Mouse (Mus musculus): ENCODE measurements around the gene Cds2.
"Not testable (repeated sequence)": the region's sequence is repeated elsewhere in the genome, so short reads cannot be mapped to it uniquely, and the experiment has no call there.

Gene Cds2

DNA sequence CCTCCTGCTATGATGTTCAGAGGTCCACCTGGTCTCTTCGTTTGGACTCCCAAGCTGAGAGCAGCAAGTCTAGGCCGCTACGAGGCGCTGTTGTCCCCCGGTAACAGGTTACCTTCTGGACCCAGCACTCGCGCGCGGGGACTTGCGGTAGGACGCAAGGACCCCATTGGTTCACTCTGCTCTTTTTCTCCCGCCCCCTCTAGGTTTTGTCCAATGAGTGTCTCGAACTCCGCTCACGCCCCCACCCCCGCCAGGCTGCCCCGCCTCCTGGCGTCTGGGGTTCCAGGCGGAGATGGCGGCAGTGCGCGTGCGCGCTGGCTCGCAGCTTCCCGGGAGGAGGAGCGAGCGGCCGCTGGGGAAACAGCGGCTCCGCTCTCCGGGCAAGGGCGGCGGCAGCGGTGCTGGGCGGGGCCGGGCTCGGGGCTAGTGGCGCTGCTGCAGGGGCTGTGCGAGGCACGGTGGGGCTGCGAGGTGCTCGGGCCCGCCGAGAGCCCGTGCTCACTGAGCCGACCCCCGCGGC is at the start of gene Cds2:
Gene Cds2 (plus strand): TSS at position 270 of the 520 bp plus-strand sequence.
- DNase-seq (ENCODE audit: low spot score) = peak; percentile 100

DNA sequence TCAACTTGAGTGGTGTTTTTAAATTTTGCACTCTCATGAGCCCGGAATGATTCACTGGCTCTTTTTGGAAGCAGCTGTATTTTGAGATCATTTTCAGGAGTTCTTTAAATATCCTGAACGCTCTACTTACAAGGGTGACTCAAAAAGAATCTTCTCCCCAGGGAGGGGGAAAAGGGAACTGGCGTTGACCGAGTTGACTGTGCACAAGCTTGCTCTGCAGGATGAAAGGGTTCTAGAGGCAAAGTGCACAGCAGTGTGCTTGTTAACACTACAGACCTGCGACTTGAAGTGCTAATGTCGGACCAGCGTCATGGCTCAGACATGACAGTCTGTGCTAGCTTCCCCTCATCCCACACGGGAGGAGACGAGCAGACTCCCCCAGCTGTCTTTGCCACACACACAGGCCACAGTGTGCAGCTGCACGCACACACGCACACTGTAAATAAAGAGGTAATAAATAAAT is 41.3 kb upstream of the Cds2 start:
- DNase-seq (ENCODE audit: low spot score) = no peak

DNA sequence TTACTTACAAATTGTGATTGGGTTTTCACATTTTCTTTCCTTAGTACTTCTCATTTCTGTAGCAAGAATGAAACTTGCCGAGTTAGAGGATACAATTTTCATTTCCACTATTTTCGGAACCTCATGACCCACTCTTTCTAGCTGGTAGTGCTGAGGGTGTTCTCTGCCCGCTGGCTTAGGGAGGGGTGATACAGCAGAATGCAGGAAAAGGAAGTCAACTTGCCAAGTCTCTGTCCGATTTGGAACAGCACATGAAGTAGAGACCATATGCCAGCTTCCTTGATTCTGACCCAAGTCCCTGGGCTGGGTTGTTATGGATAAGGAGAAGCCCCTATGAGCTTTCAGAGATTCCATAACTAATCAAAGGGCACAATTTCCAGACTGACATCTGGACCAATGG is 38.6 kb upstream of the Cds2 start:
- DNase-seq (ENCODE audit: low spot score) = no peak

- no peak for DNase-seq (ENCODE audit: low spot score)
These were observed 30.5 kb upstream of the Cds2 start for GRCm38 (mm10) chr2:132232413-132232945.

GRCm38 (mm10) chr2:132233985-132234765 is 28.8 kb upstream of the Cds2 start:
- no peak for DNase-seq (ENCODE audit: low spot score)

GRCm38 (mm10) chr2:132235291-132235690 is 27.7 kb upstream of the Cds2 start:
- no peak for DNase-seq (ENCODE audit: low spot score)

DNA sequence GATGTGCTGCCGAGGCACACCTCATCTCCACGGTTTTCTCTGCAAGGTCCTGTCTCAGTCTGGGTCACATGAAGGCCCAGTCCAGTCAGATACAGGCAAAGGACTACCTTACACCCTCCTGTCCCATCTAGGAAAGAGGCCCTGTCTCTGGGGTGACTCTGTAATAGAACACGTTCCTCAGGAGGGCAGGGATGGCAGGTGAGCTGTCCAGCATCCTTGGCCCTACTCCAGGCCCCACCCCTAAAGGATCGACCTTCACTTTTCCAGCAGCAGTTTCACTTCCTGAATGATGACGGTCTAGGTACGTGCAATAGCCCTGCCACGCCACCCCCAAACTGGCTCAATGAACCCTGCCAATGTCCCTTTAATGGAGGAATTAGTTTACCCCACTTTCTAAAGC is 27.0 kb upstream of the Cds2 start:
- DNase-seq (ENCODE audit: low spot score) = no peak

DNA sequence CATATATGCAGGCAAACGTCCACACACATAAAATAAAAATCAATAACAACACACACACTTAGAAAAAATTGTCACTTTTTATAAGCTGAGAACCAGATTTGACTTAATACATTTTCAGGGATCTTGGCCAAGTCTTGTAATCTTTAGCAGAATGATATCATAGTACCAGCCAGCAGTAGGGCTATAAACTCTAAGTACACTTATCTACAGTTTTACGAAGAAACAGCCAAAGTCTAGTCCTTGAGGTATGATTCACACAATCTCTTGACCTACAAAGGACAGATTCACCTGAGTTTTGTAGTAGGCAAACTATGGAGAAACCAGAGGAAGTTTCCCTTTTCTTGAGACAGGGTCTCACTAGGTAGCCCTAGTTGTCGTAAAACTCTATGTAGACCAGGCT is 23.5 kb upstream of the Cds2 start:
- DNase-seq (ENCODE audit: low spot score) = not testable (repeated sequence)

- peak; percentile 64 for DNase-seq (ENCODE audit: low spot score)
These were observed 22.5 kb upstream of the Cds2 start for GRCm38 (mm10) chr2:132240457-132240856.

DNA sequence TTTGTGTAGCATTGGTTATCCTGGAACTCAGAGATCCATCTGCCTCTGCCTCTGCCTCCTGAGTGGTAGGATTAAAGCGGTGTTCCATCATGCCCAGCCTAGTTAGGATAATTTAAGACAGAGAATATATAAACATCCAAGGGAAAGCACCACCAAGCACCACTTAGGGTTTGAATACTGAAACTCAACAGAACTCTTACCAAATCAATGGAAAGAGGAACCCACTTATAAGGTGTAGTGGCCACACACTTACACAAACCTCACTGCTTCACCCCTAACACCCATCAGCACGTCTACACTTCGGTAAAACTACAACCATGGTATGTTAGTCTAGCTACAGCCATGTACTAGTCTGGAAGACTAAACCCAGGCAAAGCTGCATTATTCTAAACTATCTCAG is 19.6 kb upstream of the Cds2 start:
- DNase-seq (ENCODE audit: low spot score) = no peak

DNA sequence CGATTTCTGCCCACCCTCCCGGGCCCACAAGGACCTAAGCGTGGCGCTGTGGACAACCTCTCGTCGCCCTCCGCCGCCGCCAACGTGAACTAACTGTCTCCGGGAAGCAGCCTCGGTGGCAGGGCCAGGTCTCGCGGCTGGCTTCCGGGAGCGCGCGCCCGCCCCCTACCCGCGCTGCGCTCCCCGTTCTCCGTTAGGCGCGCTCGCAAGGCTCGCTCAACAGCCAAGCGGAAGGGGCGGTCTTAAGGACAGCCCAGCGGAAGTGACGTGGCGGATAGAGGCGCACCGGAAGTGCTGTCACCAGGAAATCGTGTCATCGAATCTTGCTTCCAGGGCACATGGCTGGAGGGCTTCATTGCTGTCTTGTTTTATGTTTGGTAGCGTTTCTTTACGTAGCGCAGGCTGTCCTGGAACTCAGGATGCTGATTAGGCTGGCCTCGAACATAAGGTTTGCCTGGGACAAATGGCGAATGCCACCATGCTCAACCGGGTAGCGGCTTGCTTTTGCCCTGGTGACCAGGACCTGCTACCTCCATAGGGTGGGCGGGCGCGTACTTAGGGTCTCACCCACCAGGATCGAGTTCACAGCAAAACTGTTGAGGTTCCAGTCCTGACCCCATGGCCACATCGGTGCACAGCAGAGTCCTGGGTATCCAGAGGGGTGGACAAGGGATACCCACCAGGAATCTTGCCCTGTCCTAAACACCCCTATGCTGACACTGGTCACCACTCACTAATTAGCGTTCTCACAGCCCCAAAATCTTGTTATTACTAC is 15.2 kb upstream of the Cds2 start, which contains the start of gene Tmem230:
Gene Tmem230 (minus strand): TSS at position 269 of the 775 bp plus-strand sequence.
- DNase-seq (ENCODE audit: low spot score) = peak; percentile 91

DNA sequence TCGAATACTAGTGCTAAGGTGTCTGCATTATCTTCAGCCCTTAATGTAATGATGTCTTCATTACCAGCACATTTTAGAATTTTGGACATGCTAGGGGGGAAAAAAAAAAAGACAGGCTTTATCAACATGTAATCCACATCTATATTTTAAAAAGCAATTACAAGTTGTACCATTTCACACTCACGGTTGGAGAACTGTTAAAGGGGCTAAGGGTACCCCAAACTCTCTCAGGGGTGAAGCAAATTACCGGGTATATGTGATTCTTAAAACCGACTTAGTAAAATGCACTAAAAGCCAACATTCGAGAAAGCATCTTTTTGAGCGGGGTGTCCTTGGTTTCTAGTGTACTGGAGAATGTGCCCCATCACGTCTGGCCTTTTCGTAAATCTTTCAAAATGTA is 11.0 kb upstream of the Cds2 start:
- DNase-seq (ENCODE audit: low spot score) = no peak

DNA sequence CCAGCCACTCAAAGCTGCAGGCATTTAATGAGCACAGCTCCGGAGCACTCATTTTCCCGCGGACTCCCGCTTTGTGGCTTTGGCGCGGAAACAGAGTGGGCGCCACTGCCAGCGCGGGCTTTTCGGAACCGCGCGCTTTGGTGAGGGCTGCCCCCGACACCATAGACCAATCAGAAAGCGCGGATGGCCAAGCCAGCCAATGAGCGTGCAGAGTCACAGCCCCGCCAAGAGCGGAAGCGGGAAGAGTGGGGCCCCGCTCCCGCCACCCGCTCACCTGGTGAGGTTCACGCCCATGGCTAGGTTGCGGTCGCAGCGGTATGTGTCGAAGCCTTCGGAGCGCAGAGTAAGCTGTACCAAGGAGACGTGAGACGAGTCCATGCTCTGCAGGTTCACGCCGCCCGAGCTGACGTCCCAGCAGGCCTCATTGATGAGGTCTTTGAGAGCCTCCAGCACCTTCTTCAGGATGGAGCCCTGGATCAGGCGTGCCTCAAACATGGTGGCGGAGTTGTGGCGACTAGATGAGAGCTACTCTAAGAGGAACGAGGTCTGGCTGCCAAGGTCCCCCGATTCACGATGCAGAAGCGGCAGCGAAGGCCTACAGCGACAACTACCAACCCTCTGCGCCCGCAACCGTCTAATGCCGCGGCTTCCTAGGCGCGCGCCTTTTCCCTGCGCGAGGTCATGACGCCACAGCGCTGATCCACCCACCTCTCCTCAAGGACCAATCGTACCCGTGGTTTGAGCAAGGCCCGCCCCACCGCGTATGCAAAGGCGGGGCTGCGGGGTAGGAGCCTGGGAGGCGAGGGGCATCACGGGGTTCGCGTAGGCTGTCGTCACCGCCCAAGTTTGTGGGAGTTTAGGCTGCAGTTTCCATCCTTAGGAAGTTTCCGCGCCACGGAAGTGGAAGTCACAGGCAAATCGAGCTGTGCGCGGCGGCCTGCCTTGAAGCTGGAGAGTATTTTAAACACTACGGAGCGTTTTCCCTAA is 10.1 kb upstream of the Cds2 start, which contains the start of gene Pcna:
Gene Pcna (minus strand): TSS at position 773 of the 987 bp plus-strand sequence.
- peak; percentile 96 for DNase-seq (ENCODE audit: low spot score)

DNA sequence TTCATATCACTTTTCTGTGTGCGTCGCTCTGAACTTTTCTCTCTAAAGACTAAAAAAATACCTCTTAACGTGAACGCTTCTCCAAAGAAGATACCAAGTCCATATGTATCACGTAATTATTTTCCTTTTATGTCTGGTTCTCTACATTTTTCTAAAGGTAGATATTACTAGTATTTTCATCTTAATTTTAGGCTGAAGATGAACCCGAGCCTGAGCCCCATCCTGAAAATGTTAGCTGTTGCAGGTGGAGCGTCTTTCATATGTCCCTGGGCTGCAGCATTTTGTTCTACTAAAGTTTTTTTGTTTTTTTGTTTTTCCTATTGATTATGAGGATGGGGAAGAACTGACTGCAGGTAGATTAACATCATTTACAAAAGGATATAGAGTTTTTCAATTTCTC is 9.3 kb upstream of the Cds2 start:
- no peak for DNase-seq (ENCODE audit: low spot score)

DNA sequence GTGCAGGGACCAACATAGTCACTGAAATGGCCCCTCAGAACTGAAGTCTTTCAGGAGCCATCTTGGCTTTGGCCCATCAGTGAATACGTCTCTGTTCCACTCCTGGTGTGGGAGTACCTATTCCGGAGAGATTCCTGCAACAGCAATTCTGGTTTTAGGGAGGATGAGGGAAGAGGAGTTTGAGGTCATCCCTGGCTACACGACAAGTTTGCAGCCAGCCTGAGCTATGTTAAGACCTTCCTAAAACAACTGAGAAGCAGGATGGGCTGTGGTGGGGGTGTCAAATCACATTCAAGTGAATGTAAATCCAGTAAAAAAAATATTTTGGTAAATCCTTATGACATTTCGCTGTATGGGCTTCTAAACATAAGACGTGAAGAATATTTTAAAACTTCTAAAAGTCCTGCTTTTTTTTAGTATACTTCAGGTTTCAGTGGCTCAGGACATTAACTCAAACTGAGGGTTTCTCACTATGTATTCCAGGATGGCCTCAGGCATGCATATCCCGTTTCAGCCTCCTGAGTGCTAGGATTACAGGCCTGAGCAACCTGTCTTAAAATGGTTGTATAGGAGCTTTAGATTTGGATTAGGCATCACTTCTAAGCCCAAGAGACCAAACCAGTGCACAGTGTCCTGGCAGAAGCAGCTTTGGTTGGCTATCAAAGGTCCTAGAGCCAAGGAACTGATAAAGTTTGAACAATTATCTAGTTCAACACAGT is 5.4 kb upstream of the Cds2 start:
- no peak for DNase-seq (ENCODE audit: low spot score)

DNA sequence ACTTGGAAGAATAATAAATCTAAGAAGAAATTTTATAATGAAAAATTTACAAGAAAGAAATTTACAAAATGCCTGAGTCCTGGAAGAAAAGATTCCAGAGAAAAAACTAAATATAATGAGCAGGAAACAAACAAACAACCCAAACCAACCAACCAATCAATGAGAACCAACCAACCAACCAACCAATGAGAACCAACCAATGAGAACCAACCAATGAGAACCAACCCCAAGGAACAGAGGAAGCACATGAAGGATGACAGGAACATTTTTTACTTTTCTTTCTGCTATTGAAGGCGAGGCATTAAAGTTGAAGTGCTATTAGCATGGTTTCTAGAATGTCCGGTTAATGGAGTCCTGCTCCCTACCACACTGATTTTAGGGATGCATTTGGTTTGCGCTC is 2.3 kb upstream of the Cds2 start:
- no peak for DNase-seq (ENCODE audit: low spot score)

DNA sequence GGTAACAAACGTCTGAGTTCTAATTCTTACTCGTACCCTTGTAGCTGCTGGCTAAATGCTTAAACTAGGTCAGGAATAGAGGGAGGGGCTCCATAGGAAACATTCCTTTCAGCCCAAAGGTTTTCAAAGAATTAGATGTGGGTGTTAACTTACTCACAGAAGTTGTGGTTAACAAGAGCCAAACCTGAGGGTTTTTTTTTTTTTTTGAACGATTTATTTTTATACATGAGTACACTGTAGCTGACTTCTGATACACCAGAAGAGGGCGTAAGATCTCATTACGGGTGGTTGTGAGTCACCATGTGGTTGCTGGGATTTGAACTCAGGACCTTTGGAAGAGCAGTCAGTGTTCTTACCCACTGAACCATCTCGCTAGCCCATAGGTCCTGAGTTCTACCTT is 773 bp upstream of the Cds2 start:
- DNase-seq (ENCODE audit: low spot score) = no peak

GRCm38 (mm10) chr2:132263421-132264265 is 695 bp downstream of the Cds2 start:
- DNase-seq (ENCODE audit: low spot score) = peak; percentile 19

DNA sequence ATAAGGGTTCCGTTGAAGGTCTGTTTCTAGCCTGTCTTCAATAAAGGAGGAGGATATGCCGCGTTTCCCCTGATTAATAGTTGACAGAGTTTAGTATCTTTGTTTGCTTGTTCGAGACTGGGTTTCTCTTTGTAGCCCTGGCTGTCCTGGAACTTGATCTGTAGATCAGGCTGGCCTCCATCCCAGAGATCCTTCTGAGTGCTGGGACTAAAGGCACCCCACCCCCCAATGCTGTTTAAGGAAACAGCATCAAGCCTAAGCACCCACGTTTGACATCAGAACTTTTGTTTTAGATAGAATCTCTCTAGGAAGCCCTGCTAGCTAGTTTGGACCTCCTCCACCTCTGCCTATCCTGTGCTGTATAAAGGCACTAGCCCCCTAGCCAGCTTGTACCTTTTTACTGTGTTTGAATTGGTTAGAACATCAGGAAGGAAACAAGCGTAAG is 1.3 kb downstream of the Cds2 start:
- DNase-seq (ENCODE audit: low spot score) = no peak

DNA sequence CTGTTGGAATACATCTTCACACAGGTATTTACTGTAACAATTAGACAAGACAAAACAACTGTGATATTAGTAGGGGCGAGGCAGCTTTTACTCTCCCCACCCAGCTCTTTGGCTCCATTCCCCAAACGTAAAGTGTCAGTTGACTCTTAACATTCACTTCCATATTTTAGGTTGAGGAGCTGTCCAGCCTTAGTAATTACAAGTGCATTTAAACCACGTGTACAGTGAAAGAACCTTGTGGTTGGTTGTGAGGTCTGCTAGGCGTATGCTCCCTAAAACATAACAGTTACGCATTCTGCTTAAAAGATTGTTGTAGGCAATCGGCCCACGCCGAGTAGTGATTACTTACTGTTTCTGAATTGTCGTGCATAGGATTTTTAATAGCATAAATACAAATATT is 2.2 kb downstream of the Cds2 start:
- DNase-seq (ENCODE audit: low spot score) = no peak
